Mouse (Mus musculus) cerebellum, adult 11-12 months (tissue): ENCODE measurements around the gene Kcnk4.
A peak's percentile ranks its signal among the peaks of the same experiment; 100 is the strongest.

Experiments used
- DNase-seq: peaks from one replicate; pipeline ENCODE4 v3.0.0; 2022

The Kcnk4 gene

DNA sequence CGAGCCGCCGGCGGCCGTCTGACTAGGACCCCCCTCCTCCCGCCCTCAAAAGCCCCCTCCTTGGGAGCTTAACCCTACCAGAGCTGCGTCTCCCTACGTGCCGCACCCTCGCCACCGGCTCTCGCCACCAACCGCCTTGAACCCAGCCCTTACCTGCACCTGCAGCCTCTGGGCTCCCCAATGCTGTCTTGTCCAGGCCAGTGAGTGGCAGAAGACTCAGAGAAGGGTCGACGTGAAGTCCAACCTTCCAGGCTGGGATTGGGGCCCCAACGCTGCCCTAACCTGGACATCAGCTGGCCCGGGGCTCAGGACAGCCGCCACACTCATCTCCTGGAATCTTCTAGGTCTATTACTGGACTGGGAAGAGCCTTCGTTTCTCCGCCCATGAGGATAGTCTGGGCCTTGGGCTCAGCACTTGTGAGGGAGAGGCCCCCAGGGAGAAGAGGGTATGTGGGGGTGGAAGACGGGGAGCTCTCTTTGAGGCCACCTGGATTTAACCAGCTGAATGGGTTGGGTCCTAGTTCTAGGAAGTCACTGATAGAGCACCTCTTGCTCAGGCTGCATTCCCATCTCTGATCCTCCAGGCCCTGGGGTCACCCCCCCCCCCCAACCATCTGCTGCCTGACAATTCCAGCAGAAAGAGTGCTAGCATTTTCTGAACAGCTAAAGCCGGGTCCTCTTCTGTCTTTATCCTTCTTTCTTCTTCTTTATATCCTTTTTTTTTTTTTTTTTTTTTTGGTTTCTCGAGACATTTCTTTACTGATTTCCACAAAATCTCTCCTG lies at the start of gene Kcnk4:
Kcnk4 (minus strand) TSS at position 321 of the 783 bp plus-strand sequence.
- DNase-seq: peak; percentile 53

DNA sequence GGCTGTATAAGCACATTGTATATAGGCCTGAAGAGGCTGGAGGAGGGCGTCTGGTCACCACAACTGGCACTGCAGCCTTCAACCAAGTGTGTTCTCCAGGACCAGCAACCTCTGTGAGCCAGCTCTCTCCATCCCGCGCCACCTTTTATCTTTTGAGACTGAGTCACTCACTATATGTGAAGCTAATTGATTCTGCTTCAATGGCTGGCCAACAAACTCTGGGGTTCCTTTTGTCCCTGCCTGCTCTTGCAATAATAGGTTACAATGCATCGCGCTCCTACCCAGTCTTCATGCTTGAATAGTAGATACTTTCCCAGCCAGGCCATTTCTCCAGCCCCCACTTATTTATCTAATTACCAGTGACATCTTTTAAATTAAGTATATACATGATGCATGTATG lies 49.3 kb upstream of the Kcnk4 start:
- DNase-seq: peak; percentile 26

DNA sequence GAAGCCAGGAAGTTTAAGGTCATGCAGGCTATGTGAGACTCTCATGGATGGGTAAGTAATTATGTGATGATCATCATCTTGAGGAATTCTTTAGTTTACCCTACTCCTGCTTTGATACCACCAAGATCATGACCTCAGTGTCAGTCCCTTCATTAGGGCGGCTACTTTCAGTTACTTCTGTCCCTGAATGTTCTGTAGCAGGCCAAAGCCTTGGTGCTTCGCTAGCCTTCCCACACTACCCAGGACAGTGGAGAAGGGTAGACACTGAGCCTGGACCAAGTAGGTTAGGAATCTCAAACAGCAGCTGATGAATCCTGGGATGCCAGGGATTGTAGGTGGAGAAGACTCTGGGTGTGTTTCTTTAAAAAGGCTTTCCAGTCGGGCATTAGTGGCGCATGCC lies 47.1 kb upstream of the Kcnk4 start:
- DNase-seq: no peak

DNA sequence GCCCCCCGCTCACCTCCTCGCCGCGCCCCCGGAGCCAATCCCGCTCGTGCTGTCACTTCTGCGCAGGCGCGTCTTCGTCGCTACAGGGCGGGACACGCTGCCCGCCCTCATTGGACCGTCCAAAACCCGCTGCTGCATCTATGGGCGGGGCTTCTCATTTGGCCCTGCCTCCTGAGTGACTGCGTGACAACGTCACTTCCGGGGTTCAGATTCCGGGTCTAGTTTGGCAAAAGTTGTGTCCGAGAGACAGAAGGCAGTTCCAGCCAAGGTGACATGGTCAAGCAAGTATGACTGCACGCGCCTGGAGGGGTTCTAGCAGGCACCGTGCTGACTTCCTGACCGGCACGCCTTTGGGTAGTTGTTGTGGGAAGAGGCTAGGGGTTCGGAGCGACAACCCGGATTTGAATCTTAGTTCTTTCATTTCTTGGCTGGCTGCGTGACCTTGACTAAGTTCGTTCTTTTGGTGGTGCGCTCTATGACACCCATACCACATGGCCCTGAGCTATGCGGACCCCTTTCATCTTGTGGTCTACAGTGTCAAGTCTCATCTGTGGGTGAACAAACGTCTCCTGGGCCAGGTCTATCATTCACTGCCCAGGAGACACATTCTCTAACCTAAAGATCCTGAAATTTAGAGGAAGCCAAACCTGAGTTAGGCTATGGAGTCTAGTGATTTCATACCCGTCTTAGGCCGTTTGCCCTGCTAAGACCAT lies 46.2 kb upstream of the Kcnk4 start, which contains the start of gene Fkbp2:
Fkbp2 (minus strand) TSS at position 121 of the 713 bp plus-strand sequence.
- peak; percentile 99 for DNase-seq

DNA sequence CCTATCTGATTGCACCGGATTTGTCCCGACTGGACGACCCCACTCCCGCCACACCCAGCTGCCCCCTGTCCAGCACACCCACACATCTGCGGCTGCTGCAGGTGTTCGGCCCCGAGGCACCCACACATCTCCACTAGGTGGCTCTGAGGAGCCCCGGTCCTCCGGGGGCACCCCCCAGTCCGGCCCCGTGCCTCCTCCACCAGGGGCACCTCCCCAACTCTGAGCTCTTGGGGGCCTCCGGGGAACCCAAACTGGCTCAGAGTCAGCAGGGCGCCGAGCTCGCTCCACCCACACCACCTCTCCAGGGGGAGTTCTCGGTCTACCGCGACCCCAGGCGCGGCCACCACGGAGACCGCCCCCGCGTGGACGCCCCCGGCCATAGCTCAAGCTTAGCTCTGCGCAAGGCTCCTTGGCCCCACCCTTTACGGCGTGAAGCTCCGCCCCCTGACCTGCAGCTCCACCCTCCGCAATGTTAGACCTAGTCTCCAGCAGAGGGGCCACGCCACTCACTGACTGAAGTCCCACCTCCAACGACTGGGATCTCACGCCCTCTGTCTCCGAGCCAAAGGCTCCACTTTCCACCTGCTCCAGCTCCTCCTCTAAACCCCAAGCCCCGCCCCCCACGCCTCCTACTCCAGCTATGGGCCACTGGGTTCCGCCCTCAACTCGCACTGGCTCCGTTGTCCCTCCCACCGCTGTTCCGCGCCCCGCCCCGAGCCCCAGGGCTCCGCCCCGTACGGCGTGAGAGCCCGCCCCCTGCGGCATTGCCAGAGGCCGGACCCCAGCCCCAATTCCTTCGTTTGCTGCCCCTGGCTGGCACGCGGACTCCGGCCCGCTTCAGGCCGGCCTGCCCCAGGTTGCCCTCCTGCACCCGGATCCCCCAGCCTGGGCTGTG lies 45.4 kb upstream of the Kcnk4 start:
- DNase-seq: peak; percentile 99

DNA sequence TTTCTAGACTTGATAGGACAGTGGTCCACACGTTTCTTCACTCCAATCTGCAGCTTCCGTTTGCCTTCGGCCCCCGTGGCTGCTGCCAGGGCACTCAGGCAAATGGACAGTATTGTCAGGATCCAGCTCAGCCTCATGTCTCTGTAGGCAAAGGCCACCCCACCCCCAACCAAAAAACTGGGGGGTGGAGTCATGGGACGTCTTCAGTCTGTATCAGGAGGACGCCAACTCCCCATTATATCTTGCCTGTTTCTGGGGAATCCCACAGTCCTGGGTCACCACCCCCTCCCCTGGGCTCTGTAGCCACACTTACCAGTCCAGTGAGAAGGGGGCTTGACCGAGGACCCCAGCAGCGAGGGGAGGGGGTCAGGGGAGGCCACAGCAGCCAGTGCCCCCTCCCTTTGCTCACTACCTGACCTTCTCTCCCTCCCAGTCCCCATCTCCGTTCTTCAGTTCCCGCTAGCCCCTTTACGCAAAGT lies 44.7 kb upstream of the Kcnk4 start:
- DNase-seq: no peak

DNA sequence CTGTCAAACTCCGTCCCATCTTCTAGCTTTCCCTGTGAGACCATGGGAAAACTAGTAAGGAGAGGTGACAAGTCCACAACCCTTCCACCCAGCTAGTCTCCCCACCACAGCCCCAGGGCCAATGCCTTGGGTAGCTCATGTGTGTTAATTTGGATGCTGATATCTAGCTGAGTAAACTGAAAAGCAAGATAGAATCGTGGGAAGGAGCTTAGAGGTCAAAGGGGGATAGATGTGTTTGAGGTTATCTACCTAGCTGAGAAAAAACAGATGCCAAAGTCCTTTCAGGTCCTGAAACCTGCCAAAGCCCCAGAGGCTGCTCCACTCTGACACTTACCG lies 44.3 kb upstream of the Kcnk4 start:
- DNase-seq: no peak

DNA sequence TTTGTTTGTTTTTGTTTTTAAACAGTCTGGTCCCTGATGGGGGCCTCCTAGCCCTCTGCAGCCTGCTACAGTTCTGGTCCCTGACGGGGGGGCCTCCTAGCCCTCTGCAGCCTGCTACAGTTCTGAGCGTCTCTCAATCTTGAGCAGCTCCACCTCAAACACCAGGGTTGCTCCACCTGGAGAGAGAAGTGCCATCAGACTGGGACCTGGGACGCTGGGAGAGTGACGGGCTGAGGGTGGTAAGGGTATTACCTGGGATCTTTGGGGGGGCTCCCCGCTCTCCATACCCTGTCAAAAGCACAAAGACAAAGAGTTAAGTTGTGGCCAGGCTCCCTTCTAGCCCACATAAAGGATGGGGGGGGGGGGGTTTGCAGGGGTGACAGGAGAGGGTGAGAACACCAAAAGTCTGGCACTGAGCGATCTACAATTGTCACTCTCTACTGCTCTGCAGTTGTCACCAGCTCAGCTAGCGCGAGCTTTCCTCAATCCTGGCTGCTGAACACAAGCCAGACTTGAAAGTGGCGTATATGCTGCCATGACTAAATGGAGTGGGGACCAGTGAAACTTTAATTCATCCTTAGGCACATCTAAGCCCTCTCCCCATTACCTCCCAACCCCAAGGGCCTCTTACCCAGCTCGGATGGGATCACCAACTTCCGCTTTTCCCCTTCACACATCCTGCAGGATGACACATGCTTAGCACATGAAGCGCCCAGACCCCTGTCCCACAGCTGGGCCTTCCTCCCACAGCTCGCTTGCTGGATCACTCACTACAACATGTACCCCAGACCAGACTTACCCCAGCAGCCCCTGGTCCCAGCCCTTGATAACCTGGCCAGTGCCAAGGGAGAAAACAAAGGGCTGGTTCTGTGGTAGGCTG lies 43.7 kb upstream of the Kcnk4 start:
- peak; percentile 69 for DNase-seq

DNA sequence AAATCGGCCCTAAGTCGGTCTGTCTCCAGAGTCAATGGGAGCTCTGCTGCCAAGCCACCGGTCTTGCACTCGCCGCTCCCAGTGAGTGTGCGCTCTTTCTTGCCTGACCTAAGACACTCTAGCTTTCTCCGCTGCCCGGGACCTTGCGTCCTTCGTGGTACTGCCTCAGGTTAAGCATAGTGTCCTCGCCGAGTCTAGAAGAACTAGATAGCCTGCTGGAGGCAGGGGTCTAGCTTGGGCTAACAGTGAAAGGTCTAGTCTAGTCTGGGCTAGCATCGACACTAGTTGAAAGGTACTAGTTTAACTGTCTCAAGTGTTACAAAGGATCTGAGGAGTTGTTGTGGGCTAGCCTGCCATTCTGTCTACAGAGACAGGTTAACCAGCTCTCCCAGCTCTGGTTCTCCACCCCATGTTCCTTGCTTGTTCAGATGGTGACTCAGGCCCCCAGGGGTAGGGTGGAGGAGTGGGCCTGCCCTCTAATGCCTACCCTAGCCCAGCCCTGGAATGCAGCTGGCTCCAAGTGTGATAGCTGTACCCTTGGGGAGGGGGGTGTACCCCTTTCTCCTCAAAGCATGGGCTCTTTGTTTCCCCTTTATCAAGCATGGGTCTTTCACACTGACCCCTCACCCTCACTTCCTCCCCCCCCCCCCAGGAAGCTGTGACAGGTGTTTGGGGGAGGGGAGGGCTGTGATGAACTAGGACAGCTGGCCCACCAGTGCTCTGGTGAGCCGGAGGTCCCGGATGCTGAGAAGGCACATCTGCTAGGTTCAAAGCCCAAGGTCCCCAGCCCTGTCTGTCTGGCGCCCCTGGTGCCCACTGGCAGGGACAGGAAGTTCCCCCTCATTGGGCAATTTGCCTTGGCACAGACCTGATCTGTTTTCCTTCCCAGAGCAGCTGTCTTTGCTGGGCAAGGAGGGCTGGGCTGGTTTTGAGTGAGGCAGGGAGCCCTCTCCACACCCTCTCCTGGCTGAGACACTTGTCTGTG lies 41.5 kb upstream of the Kcnk4 start, which contains the start of gene Plcb3:
Plcb3 (minus strand) TSS at position 934 of the 985 bp plus-strand sequence.
- DNase-seq: peak; percentile 77

DNA sequence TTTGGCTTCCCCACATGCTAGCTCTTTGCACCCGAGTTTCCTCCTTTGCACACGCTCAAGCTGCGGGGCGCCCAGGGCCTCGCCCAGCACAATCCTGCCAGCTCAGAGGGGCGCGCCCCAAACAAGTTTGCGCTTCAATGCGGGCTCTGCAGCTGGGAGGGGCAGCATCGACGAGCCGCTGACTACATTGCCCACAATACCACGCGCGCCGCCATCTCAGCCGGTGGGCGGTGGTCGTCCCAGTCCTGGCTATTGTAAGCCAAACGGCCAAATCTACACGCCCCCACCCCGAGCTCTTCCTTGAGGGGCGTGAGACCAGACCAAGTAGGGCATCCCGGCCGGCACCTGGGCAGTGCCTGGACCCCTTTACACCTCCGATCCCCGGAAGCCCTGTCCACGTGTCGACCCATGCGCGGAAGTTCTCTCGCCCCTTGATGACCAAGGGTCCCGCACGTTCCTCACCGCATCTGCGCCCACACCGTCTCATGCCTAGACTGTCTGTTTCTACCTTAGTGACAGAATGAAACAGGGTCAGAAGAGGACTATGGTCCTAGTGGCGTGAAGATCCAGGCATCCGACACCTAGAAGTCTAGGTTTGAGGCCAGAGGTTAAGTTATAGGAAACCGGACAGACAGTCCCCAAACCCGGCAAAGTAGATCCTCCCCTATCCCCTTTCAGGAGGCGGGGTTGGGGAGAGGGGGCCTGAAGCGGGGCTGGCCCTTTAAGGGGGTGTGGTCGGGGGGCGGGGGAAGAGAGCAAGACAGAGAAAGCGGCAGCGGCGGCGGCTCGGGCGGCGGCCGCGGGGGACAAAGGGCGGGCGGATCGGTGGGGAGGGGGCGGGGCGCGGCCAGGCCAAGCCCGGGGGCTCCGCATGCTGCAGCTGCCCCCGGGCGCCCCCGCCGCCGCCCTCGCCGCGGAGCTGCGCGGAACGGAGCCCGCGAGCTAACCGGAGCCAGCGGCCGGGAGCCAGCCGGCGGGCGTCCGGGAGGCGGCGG lies 40.2 kb upstream of the Kcnk4 start, which contains the start of gene Ppp1r14b:
Ppp1r14b (plus strand) TSS at position 758 of the 995 bp plus-strand sequence.
- peak; percentile 68 for DNase-seq

DNA sequence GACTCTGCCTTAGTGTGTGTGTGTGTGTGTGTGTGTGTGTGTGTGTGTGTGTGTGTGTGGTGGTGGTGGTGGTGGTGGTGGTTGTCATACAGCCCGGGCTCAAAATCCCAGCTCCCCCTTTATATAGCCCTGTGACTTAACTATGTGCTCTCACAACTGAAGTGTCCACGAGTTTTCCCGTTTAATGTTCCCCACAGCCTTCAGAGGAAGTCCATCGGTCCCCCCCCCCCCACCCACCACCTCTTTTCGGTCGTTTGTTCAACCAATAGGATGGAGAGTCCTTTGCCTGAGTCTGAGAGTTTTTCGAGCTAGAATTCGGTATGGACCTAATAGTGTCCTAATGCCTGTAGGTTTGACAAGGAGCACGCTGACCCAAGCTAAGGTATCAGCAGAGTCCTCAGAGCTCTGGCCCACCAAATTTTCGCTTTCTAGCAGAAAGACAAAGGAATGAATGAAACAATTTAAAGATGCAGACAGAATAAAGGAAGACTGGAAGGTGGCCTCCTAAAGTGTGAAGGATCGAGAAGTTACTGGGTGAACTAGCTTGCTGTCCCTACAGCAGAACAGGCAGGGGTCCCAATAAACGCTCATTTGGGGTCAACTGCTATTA lies 39.4 kb upstream of the Kcnk4 start:
- DNase-seq: no peak

DNA sequence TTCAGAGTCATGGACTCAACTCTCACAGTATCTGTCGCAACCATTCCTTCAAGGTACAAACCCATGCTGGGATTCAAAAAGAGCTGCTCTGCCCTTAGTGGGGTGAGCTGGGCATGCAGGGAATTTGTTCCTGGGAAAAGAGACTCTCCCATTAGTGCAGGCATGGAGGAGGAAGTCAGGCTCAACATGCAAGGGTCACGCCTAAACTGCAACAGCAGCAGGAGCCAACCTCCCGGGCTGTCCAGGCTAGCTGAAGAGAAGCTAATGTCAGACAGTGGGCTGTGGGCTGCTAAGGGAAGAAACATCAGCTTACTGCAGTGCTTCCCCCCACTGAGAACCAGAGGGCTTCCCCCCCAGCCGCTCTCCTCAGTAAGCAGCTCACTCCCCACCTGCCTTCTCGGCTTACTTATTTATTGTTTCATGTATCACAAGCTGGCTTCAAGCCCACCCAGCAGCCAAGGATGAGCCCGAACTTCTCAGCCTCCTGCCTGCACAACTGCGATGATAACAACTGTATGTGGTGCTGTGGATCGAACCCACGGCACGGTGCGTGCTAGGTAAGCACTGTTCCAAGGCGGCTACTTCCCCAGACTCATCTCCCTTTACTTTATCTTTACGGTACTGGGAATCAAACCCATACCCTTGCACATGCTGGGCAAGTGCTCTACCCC lies 38.1 kb upstream of the Kcnk4 start:
- DNase-seq: peak; percentile 38

DNA sequence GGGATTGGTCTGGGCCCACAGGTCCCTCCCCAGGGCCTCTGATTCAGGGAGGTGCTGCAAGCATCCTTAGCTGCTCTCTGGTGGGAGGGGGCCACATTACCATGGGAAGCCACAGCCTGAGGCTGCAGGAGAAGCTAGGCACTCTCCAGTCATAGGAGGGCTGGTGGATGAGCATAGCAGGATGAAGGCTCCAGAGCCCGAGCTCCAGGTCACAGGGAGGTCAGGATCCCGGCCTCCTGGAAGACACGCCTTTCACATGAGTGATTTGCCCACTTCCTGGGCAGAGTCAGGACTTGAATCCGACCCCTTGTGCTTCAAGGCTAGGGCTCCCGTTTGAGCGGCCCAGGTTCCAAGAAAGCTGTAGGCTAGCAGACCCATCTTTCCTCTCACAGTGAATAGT lies 37.3 kb upstream of the Kcnk4 start:
- no peak for DNase-seq

DNA sequence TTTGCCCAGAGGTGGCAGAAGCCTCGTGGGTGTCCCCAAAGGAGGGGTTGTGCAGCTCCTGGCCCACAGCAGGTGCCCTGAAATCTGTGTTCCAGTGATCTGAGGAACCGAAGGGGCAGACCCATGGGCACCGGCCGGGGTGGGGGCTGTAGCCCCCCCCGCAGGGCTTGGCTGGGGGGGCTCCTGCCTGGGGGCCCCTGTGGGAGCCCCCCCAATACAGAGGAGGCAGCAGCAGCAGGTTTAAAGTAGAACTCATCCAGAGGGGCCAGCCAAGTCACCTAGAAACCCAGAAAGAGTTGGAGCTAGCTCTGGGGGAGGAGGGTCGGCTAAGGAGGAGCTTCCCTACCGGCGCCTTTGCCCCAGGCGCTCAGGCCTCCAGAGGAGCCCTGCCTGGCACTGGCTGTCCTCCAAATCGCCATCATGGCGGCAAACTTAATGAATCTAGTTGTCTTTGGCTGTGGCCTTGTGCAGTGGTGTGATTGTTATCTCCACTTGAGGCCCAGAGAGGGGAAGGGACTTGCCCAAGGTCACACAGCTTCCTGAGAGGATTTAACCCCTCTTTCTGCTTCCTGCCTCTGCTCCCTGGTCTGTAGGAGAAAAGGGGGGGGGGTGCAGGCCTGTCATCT lies 36.3 kb upstream of the Kcnk4 start:
- DNase-seq: peak; percentile 47

DNA sequence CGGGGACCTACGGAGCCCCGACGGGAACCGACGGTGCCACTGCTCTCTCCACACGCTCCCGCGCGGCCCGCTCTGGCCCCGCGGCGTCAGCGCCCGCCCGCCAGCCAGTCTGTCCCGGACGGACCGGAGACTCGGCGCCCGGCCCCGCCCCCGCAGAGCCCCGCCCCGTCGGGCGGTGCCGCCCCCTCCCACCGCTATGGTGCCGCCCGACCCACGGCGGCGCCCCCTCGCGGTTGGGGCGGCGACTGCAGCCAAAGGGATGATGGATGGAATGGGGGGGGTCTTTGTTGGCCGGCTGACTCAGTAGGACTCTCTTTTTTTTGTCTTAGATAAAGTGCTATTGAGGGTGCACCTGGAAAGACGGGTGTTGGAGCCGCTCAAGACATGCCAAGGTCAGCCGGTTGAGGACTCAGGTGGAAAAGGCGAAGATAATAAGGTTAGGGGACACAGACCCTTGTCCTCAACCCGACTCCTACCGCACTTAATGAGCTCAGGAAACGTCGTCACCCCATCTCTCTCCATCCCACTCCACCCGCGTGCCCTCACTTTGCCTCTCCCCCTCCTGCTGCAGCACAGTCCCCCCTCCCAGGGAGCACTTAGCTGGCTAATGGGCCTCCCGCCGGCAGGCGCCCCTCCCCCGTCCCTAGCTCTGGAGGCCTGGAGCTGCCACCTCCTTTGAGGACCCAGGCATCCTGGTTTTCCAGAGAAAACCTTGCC lies 35.5 kb upstream of the Kcnk4 start:
- no peak for DNase-seq

DNA sequence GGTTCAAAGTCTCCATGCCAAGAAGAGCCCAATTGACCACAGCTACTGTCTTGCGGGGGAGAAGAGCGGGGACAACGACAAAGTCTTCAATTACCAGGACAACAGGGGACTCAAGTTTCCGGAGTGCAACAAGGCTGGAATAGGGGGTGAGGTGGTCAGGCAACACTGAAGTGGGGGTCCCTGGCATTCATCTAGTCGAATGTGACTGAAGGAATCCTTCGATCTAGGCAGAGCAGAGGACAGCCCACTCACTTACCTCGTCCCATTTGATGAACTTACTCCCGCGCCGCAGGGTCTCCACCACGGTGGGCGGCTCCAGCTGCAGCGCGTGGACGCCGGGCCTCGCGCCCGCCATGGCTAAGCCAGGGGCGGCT lies 35.0 kb upstream of the Kcnk4 start:
- no peak for DNase-seq
